Mouse (Mus musculus): ENCODE data around the gene Msi1. TPM values are rescaled to one million over a fixed set of nuclear protein-coding genes. Genes with fewer than 3 reads are reported as not detected.

Msi1 gene
- polyA plus RNA-seq, 1 experiment from 2014 or later, result 23.0 TPM

DNA sequence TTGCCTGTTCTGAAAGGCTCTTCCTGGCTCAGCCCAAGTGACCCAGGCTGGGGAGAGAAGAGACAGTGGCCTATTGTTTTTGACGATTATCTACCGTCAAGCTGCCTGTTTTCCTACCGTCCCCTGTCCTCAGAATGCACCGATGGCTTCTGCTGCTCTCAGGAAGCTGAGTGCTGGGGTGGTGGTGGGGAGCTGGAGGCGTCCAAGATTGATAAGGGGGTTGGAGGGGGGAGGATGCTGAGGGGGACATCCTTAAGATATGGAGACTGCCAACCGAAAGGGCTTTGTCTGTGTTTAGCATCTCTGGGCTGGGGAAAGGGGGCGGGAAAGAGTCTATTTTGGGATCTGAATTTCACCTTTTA is 2.5 kb downstream of the Msi1 start:
- no peak for ATAC-seq
- Histone ChIP-seq H3K9ac (ENCODE audit: low read depth, low read length) (peak overlapping the region; percentile 68), H3K36me3 (ENCODE audit: control insufficient read depth, insufficient read depth, low read length) (no peaks in the 10 kb centered on the region), H3K27ac (ENCODE audit: low read depth, low read length) (peak overlapping the region; percentile 80), H3K4me1 (ENCODE audit: control insufficient read depth, insufficient read depth, low read depth, low read length) (peaks cover 65% of the 10 kb centered on the region), H3K9me3 (ENCODE audit: control insufficient read depth, low read length) (no peaks in the 10 kb centered on the region), H3K27me3 (replicated peaks; ENCODE audit: control insufficient read depth, insufficient read depth, low read length) (no peaks in the 10 kb centered on the region), H3K4me2 (ENCODE audit: low read length) (peak overlapping the region; percentile 91), H3K4me3 (ENCODE audit: low read length) (peak overlapping the region; percentile 95)
- 4% methylated on average over 7 of the region's 7 CpGs for WGBS

GRCm38 (mm10) chr5:115432395-115432794 is 3.0 kb downstream of the Msi1 start:
- H3K9me3 ChIP-seq (ENCODE audit: control insufficient read depth, low read length), result no peaks in the 10 kb centered on the region
- WGBS, result 30% methylated on average over 11 of the region's 11 CpGs

GRCm38 (mm10) chr5:115433191-115433590 is 3.8 kb downstream of the Msi1 start:
- peak overlapping the region; percentile 91 for H3K4me2 ChIP-seq (ENCODE audit: low read length)
- no peaks in the 10 kb centered on the region for H3K9me3 ChIP-seq (ENCODE audit: control insufficient read depth, low read length)
- H3K4me1 ChIP-seq (ENCODE audit: control insufficient read depth, insufficient read depth, low read depth, low read length), result peaks cover 78% of the 10 kb centered on the region
- no peak overlapping the region; the same call in 1 of the 2 replicates for H3K4me3 ChIP-seq (ENCODE audit: low read length)
- peak overlapping the region; percentile 41; the same call in 1 of the 2 replicates for H3K9ac ChIP-seq (ENCODE audit: low read depth, low read length)
- H3K36me3 ChIP-seq (ENCODE audit: control insufficient read depth, insufficient read depth, low read length), result no peaks in the 10 kb centered on the region
- WGBS, result 61% methylated on average over 8 of the region's 8 CpGs
- ATAC-seq, result no peak
- H3K27ac ChIP-seq (ENCODE audit: low read depth, low read length), result peak overlapping the region; percentile 45; the same call in 1 of the 2 replicates
- H3K27me3 ChIP-seq (replicated peaks; ENCODE audit: control insufficient read depth, insufficient read depth, low read length), result no peaks in the 10 kb centered on the region

More at GRCm38 (mm10) chr5:115432395-115432794, 3.0 kb downstream of the Msi1 start:
- ATAC-seq, result no peak
- H3K27me3 ChIP-seq (replicated peaks; ENCODE audit: control insufficient read depth, insufficient read depth, low read length), result no peaks in the 10 kb centered on the region
- H3K27ac ChIP-seq (ENCODE audit: low read depth, low read length), result peak overlapping the region; percentile 80
- peak overlapping the region; percentile 68 for H3K9ac ChIP-seq (ENCODE audit: low read depth, low read length)
- peak overlapping the region; percentile 91 for H3K4me2 ChIP-seq (ENCODE audit: low read length)
- H3K36me3 ChIP-seq (ENCODE audit: control insufficient read depth, insufficient read depth, low read length), result no peaks in the 10 kb centered on the region
- H3K4me3 ChIP-seq (ENCODE audit: low read length), result peak overlapping the region; percentile 95
- H3K4me1 ChIP-seq (ENCODE audit: control insufficient read depth, insufficient read depth, low read depth, low read length), result peaks cover 70% of the 10 kb centered on the region

- Histone ChIP-seq H3K4me1 (ENCODE audit: control insufficient read depth, insufficient read depth, low read depth, low read length) (peaks cover 81% of the 10 kb centered on the region), H3K27ac (ENCODE audit: low read depth, low read length) (peak overlapping the region; percentile 99), H3K4me2 (ENCODE audit: low read length) (peak overlapping the region; percentile 66), H3K36me3 (ENCODE audit: control insufficient read depth, insufficient read depth, low read length) (peaks cover 3% of the 10 kb centered on the region; the same call in 1 of the 2 replicates), H3K27me3 (replicated peaks; ENCODE audit: control insufficient read depth, insufficient read depth, low read length) (no peaks in the 10 kb centered on the region), H3K9me3 (ENCODE audit: control insufficient read depth, low read length) (no peaks in the 10 kb centered on the region), H3K4me3 (ENCODE audit: low read length) (no peak overlapping the region), H3K9ac (ENCODE audit: low read depth, low read length) (peak overlapping the region; percentile 7)
- 18% methylated on average over 11 of the region's 11 CpGs for WGBS
- ATAC-seq, result no peak
Measured at GRCm38 (mm10) chr5:115434280-115434852, 5.0 kb downstream of the Msi1 start.

- H3K4me3 ChIP-seq (ENCODE audit: low read length), result peak overlapping the region; percentile 14
- ATAC-seq, result no peak
Measured at GRCm38 (mm10) chr5:115434853-115435754, 5.7 kb downstream of the Msi1 start.

DNA sequence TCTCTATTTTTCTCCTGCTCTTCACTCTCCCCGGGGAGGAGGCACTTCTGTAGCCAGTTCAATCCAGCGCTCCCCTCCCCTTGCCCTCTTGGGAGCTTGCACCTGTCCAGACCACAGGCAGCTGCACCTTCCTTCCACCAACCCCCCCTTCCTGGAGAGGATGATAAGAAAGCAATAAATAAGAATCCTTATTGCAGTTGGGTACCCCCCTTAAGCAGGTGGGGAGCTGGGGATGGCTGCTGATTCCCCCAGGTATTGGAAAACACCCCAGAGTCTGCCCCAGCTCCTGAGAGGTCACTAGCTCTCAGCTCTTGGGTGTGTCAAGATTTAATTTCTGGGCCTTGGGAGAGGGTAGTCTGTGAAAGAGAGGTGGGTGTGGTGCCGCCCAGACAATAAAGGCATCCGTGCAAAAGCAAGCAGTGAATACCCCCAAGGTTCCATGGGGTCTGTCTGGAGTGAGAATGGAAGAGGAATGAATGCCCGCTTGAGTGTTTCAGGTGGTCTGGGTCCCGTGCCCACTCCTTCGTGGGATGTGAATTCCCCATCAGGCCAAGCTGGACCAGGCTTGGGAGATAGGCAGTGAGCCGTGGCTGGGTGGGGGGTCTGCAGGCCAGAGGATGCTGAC is 6.5 kb downstream of the Msi1 start:
- no peak for ATAC-seq

More at GRCm38 (mm10) chr5:115434853-115435754, 5.7 kb downstream of the Msi1 start:
- no peaks in the 10 kb centered on the region for H3K9me3 ChIP-seq (ENCODE audit: control insufficient read depth, low read length)
- WGBS, result 15% methylated on average over 15 of the region's 15 CpGs
- peak overlapping the region; percentile 66 for H3K4me2 ChIP-seq (ENCODE audit: low read length)
- peaks cover 3% of the 10 kb centered on the region; the same call in 1 of the 2 replicates for H3K36me3 ChIP-seq (ENCODE audit: control insufficient read depth, insufficient read depth, low read length)
- H3K27me3 ChIP-seq (replicated peaks; ENCODE audit: control insufficient read depth, insufficient read depth, low read length), result no peaks in the 10 kb centered on the region
- H3K27ac ChIP-seq (ENCODE audit: low read depth, low read length), result peak overlapping the region; percentile 99
- H3K9ac ChIP-seq (ENCODE audit: low read depth, low read length), result peak overlapping the region; percentile 73
- peaks cover 81% of the 10 kb centered on the region for H3K4me1 ChIP-seq (ENCODE audit: control insufficient read depth, insufficient read depth, low read depth, low read length)

DNA sequence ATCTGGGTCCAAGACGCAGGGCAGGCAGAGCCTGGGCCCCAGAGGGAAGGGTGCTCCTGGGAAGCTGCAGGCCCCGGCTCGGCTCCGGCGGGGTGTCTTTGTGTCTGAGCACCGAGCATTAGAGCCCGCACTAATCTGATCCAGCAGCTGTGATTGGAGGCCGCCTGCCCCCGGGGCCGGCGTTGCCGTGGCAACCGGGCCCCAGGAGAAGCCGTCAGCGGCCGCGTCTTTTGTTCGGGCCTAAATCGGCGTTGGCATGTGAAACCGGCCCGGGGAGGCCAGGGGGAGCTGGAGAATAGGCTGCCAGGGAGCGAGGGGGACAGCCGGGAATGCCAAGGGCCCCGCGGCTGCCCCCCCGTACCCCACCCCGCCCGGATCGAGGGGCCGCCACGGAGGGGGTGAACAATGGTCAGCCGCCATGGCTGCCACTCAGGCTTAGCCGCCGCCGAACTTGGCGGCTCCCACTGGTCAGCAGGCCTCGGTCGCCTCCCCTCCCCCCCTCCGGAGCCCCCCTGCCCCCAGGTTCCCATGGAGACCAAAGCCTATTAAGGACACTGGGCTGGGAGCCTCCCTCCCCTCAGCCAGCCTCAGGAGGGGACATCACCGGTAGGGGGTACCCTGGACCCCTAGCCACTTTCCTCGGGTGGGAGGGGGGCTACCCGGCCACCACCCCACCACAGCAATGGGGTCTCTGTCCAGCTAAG is 7.2 kb downstream of the Msi1 start:
- Histone ChIP-seq H3K27ac (ENCODE audit: low read depth, low read length) (peak overlapping the region; percentile 99), H3K4me3 (ENCODE audit: low read length) (peak overlapping the region; percentile 35), H3K36me3 (ENCODE audit: control insufficient read depth, insufficient read depth, low read length) (peaks cover 3% of the 10 kb centered on the region; the same call in 1 of the 2 replicates), H3K9ac (ENCODE audit: low read depth, low read length) (peak overlapping the region; percentile 73), H3K9me3 (ENCODE audit: control insufficient read depth, low read length) (no peaks in the 10 kb centered on the region), H3K27me3 (replicated peaks; ENCODE audit: control insufficient read depth, insufficient read depth, low read length) (no peaks in the 10 kb centered on the region), H3K4me1 (ENCODE audit: control insufficient read depth, insufficient read depth, low read depth, low read length) (peaks cover 75% of the 10 kb centered on the region), H3K4me2 (ENCODE audit: low read length) (peak overlapping the region; percentile 66)
- ATAC-seq, result peak; percentile 91
- 0% methylated on average over 35 of the region's 43 CpGs for WGBS

More for the DNA sequence above, 6.5 kb downstream of the Msi1 start:
- Histone ChIP-seq H3K9ac (ENCODE audit: low read depth, low read length) (peak overlapping the region; percentile 73), H3K4me3 (ENCODE audit: low read length) (peak overlapping the region; percentile 35), H3K4me2 (ENCODE audit: low read length) (peak overlapping the region; percentile 66), H3K27ac (ENCODE audit: low read depth, low read length) (peak overlapping the region; percentile 99), H3K36me3 (ENCODE audit: control insufficient read depth, insufficient read depth, low read length) (peaks cover 3% of the 10 kb centered on the region; the same call in 1 of the 2 replicates), H3K4me1 (ENCODE audit: control insufficient read depth, insufficient read depth, low read depth, low read length) (peaks cover 79% of the 10 kb centered on the region), H3K27me3 (replicated peaks; ENCODE audit: control insufficient read depth, insufficient read depth, low read length) (no peaks in the 10 kb centered on the region), H3K9me3 (ENCODE audit: control insufficient read depth, low read length) (no peaks in the 10 kb centered on the region)
- 5% methylated on average over 8 of the region's 8 CpGs for WGBS

- no peak for ATAC-seq
- no peak overlapping the region for H3K4me3 ChIP-seq (ENCODE audit: low read length)
- peaks cover 67% of the 10 kb centered on the region for H3K4me1 ChIP-seq (ENCODE audit: control insufficient read depth, insufficient read depth, low read depth, low read length)
- 24% methylated on average over 7 of the region's 7 CpGs for WGBS
- H3K9ac ChIP-seq (ENCODE audit: low read depth, low read length), result peak overlapping the region; percentile 73
- no peaks in the 10 kb centered on the region for H3K9me3 ChIP-seq (ENCODE audit: control insufficient read depth, low read length)
- no peaks in the 10 kb centered on the region for H3K27me3 ChIP-seq (replicated peaks; ENCODE audit: control insufficient read depth, insufficient read depth, low read length)
- H3K4me2 ChIP-seq (ENCODE audit: low read length), result peak overlapping the region; percentile 66
- peak overlapping the region; percentile 99 for H3K27ac ChIP-seq (ENCODE audit: low read depth, low read length)
- H3K36me3 ChIP-seq (ENCODE audit: control insufficient read depth, insufficient read depth, low read length), result peaks cover 3% of the 10 kb centered on the region; the same call in 1 of the 2 replicates
Measured at GRCm38 (mm10) chr5:115437242-115437944, 8.0 kb downstream of the Msi1 start.
